Mouse (Mus musculus) limb, embryonic 11.5 days (tissue): ENCODE data around the gene Morn1. TPM values are rescaled to one million over a fixed set of nuclear protein-coding genes. Genes with fewer than 3 reads are reported as not detected.

Experiments used
- ATAC-seq: fragments of 200-750 bp; cut with Nextera tagmentation; 2 replicates; pipeline ENCODE4 v1.8.0; 2017; ENCODE audit warnings: low read depth; ENCODE audit not compliant: insufficient number of reproducible peaks, low FRiP score, low TSS enrichment
- DNase-seq: peaks from one replicate; pipeline ENCODE4 v3.0.0-alpha.2; 2015; ENCODE audit warnings: low spot score
- H3K27ac ChIP-seq: fragments of 300-500 bp; sonication (generic); replicated peaks from 2 replicates; pipeline ENCODE4 v1.5.1; 2014; ENCODE audit warnings: low read depth, mild to moderate bottlenecking, low read length
- H3K27me3 ChIP-seq: fragments of 300-500 bp; sonication (generic); 2 replicates; pipeline ENCODE4 v1.6.1; 2014; ENCODE audit warnings: mild to moderate bottlenecking, low read length, mixed read lengths; ENCODE audit not compliant: control insufficient read depth, insufficient read depth
- H3K36me3 ChIP-seq: fragments of 300-500 bp; sonication (generic); 2 replicates; pipeline ENCODE4 v1.6.1; 2014; ENCODE audit warnings: mild to moderate bottlenecking, low read length, moderate library complexity, mixed read lengths; ENCODE audit not compliant: control insufficient read depth, insufficient read depth
- H3K4me1 ChIP-seq: fragments of 300-500 bp; sonication (generic); 2 replicates; pipeline ENCODE4 v1.6.1; 2014; ENCODE audit warnings: low read length, mixed read lengths; ENCODE audit not compliant: control insufficient read depth, insufficient read depth
- H3K4me2 ChIP-seq: fragments of 300-500 bp; sonication (generic); 2 replicates; pipeline ENCODE4 v1.6.1; 2014; ENCODE audit warnings: low read depth, mild to moderate bottlenecking, moderate library complexity; ENCODE audit not compliant: severe bottlenecking
- H3K4me3 ChIP-seq: fragments of 300-500 bp; sonication (generic); 2 replicates; pipeline ENCODE4 v1.5.1; 2014; ENCODE audit warnings: low read depth, low read length
- H3K9ac ChIP-seq: fragments of 300-500 bp; sonication (generic); 2 replicates; pipeline ENCODE4 v1.6.1; 2014; ENCODE audit warnings: mild to moderate bottlenecking, low read length
- H3K9me3 ChIP-seq: fragments of 300-500 bp; sonication (generic); 2 replicates; pipeline ENCODE4 v1.6.1; 2016; ENCODE audit warnings: low read length; ENCODE audit not compliant: control insufficient read depth
- WGBS: fragments of 180-500 bp; shearing (Covaris S2); extraction: QIAGEN DNeasy Blood & Tissue Kit; methylation state at CpG from one replicate; pipeline ENCODE4 v1.1.7; 2014; 5-methylcytosine and 5-hydroxymethylcytosine counted together
- polyA plus RNA-seq: library from polyadenylated mRNA; unstranded; fragments of >200 nt; fragmentation: Nextera tagmentation; extraction: Ambion mirVana; gene quantifications from 2 replicates; pipeline ENCODE4 v1.2.1, GENCODE M21; 2014

The Morn1 gene
- polyA plus RNA-seq, 1 experiment from 2014 or later = 3.5 TPM

- Histone ChIP-seq H3K36me3 (peaks cover 4% of the 10 kb centered on the region), H3K4me1 (peaks cover 13% of the 10 kb centered on the region), H3K27me3 (no peaks in the 10 kb centered on the region), H3K9ac (peak overlapping the region; percentile 87), H3K27ac (peak overlapping the region; percentile 89), H3K9me3 (no peaks in the 10 kb centered on the region), H3K4me2 (peak overlapping the region; percentile 91), H3K4me3 (peak overlapping the region; percentile 82)
- no peak for DNase-seq
- ATAC-seq = peak; percentile 15
- 7% methylated on average over 27 of the region's 35 CpGs for WGBS
These were observed 920 bp upstream of the Morn1 start for GRCm38 (mm10) chr4:155085206-155086107.

GRCm38 (mm10) chr4:155089241-155089640, 2.9 kb downstream of the Morn1 start:
- 91% methylated on average over 5 of the region's 5 CpGs for WGBS
- DNase-seq (no peak), ATAC-seq (no peak)
- H3K4me3 ChIP-seq = no peak overlapping the region
- no peak overlapping the region for H3K9ac ChIP-seq
- H3K36me3 ChIP-seq = no peaks in the 10 kb centered on the region
- no peak overlapping the region for H3K27ac ChIP-seq
- H3K9me3 ChIP-seq = no peaks in the 10 kb centered on the region
- H3K4me2 ChIP-seq = no peak overlapping the region
- no peaks in the 10 kb centered on the region for H3K27me3 ChIP-seq
- H3K4me1 ChIP-seq = peaks cover 13% of the 10 kb centered on the region

GRCm38 (mm10) chr4:155090147-155090546, 3.8 kb downstream of the Morn1 start:
- Histone ChIP-seq H3K27ac (no peak overlapping the region), H3K4me1 (peaks cover 9% of the 10 kb centered on the region), H3K4me2 (no peak overlapping the region), H3K27me3 (no peaks in the 10 kb centered on the region), H3K9ac (no peak overlapping the region), H3K36me3 (no peaks in the 10 kb centered on the region), H3K4me3 (no peak overlapping the region), H3K9me3 (no peaks in the 10 kb centered on the region)
- 94% methylated on average over 4 of the region's 4 CpGs for WGBS
- DNase-seq (no peak), ATAC-seq (no peak)

- DNase-seq (no peak), ATAC-seq (no peak)
- peaks cover 8% of the 10 kb centered on the region for H3K4me1 ChIP-seq
- H3K27me3 ChIP-seq = no peaks in the 10 kb centered on the region
- H3K36me3 ChIP-seq = no peaks in the 10 kb centered on the region
- no peak overlapping the region for H3K9ac ChIP-seq
- WGBS = 93% methylated on average over 13 of the region's 13 CpGs
- H3K4me3 ChIP-seq = no peak overlapping the region
- H3K9me3 ChIP-seq = no peaks in the 10 kb centered on the region
- no peak overlapping the region for H3K4me2 ChIP-seq
- no peak overlapping the region for H3K27ac ChIP-seq
These were observed 4.5 kb downstream of the Morn1 start for GRCm38 (mm10) chr4:155090688-155091449.

GRCm38 (mm10) chr4:155092718-155093430, 6.5 kb downstream of the Morn1 start:
- H3K27me3 ChIP-seq = no peaks in the 10 kb centered on the region
- H3K9me3 ChIP-seq = no peaks in the 10 kb centered on the region
- no peak overlapping the region for H3K4me3 ChIP-seq
- no peak overlapping the region for H3K27ac ChIP-seq
- DNase-seq (no peak), ATAC-seq (no peak)
- no peaks in the 10 kb centered on the region for H3K36me3 ChIP-seq
- 0 out of 2 replicates have a peak, but pooled peaks cover 2% of the 10 kb centered on the region for H3K4me1 ChIP-seq
- no peak overlapping the region for H3K4me2 ChIP-seq
- no peak overlapping the region for H3K9ac ChIP-seq
- 93% methylated on average over 19 of the region's 19 CpGs for WGBS

- DNase-seq (no peak), ATAC-seq (no peak)
- H3K27me3 ChIP-seq = no peaks in the 10 kb centered on the region
- no peak overlapping the region for H3K4me3 ChIP-seq
- 79% methylated on average over 7 of the region's 7 CpGs for WGBS
- 0 out of 2 replicates have a peak, but pooled peaks cover 2% of the 10 kb centered on the region for H3K4me1 ChIP-seq
- no peak overlapping the region for H3K9ac ChIP-seq
- H3K27ac ChIP-seq = no peak overlapping the region
- H3K4me2 ChIP-seq = no peak overlapping the region
- H3K9me3 ChIP-seq = no peaks in the 10 kb centered on the region
- no peaks in the 10 kb centered on the region for H3K36me3 ChIP-seq
These were observed 7.2 kb downstream of the Morn1 start for GRCm38 (mm10) chr4:155093431-155094149.

GRCm38 (mm10) chr4:155094565-155094964, 8.2 kb downstream of the Morn1 start:
- H3K9ac ChIP-seq = no peak overlapping the region
- peak; percentile 75 for DNase-seq
- H3K4me3 ChIP-seq = no peak overlapping the region
- no peaks in the 10 kb centered on the region for H3K36me3 ChIP-seq
- no peak for ATAC-seq
- no peak overlapping the region for H3K4me2 ChIP-seq
- 0 out of 2 replicates have a peak, but pooled peaks cover 2% of the 10 kb centered on the region for H3K4me1 ChIP-seq
- no peaks in the 10 kb centered on the region for H3K9me3 ChIP-seq
- no peak overlapping the region for H3K27ac ChIP-seq
- 68% methylated on average over 3 of the region's 3 CpGs for WGBS
- H3K27me3 ChIP-seq = no peaks in the 10 kb centered on the region
